Mouse (Mus musculus) lung, adult 2 months (tissue): ENCODE data around the gene Fam168a.

ENCODE experiments used
- CTCF ChIP-seq: fragments of 200-500 bp; IDR thresholded peaks from 2 replicates; pipeline ENCODE4 v1.5.1; 2011; ENCODE audit warnings: mild to moderate bottlenecking, low read length, control low read depth; ENCODE audit not compliant: insufficient read depth
- POLR2A ChIP-seq: fragments of 200-500 bp; IDR thresholded peaks from 2 replicates; pipeline ENCODE4 v1.6.1; 2011; ENCODE audit warnings: low read depth, mild to moderate bottlenecking, control low read depth, low read length, borderline replicate concordance; ENCODE audit errors: extremely low read depth

DNA sequence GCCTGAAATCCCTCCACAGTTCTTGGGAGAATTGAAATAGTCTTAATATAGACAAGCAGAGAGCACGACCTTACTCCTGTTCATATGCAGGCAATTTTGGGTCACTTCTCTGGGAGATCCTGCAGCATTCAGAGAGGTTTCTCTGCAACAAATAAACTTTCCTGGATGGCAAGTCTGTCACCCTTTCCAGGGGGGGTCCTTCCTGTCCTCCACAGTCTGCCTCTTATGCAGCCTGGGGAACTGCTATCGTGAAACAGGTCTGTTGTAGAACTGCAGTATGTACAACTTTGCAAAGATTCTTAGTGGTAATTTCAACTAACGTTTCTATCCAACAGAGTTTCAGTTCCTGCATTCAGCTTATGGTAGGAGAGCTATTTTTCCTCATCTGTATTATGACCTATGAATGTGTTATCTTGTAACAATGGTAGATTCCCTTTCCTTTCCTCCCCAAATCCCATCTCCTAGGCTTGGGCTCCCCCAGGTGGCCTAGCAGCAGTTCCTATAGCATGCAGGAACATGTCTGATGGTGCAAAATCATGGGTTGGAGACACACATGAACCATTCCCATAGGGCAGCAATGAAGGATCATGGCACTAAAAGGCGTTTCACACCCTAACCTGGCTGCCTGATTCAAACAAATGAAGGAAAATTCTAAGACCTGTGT lies 112.1 kb downstream of the Fam168a start:
- TF ChIP-seq CTCF (peak; percentile 43; the same call in 1 of the 2 replicates), POLR2A (no peak)
